Mouse (Mus musculus): ENCODE results near the gene Slc6a5. TPM values are rescaled to one million over a fixed set of nuclear protein-coding genes. Genes with fewer than 3 reads are reported as not detected.

Gene Slc6a5
- polyA plus RNA-seq, 1 experiment from 2014 or later, result 0.05 TPM

DNA sequence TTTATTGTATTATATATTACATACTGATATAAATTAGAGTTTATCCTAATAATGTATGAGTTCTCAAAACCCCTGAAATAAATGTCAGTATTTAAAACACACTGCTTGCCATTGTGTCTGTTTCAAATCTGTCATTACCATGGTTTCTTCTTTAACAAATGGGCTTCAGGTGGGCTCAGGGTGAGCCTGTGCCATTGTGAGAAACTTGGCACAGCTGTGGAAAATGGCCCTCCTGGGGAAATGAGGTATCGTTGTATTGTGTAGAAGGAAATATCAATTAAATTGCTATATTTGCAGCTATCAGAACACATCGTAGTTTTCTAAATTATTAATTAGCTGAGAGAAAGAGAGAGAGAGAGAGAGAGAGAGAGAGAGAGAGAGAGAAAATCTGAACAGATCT, 53.8 kb downstream of the Slc6a5 start:
- H3K36me3 ChIP-seq (ENCODE audit: insufficient read depth, low read length), result no peaks in the 10 kb centered on the region
- 89% methylated on average over 2 of the region's 2 CpGs for WGBS

DNA sequence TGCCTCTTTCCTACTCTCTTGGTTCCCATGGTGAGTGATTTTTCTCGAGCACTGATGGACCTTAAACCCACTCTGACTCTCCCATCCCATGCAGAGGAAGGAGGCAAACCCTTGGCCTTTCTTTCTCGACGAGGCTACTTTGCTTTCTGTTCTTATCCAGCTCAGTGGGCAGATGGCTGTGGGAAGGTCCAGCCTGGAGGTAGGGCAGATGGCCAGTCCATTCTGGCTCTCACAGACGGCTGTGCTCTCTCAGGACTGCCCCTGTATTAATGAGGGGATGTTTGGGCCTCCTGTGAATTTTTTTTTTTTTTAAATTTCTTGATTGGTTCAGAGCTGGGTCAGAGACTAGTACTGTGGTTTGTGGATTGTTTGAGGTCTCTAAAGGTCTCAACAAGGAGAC, 59.6 kb downstream of the Slc6a5 start:
- WGBS, result 35% methylated on average over 4 of the region's 4 CpGs
- H3K9ac ChIP-seq (replicated peaks; ENCODE audit: low read length), result no peak overlapping the region
- no peaks in the 10 kb centered on the region for H3K36me3 ChIP-seq (ENCODE audit: insufficient read depth, low read length)
- no peak for ATAC-seq (ENCODE audit: low FRiP score, low TSS enrichment)
- no peaks in the 10 kb centered on the region for H3K9me3 ChIP-seq (ENCODE audit: low read length)
- no peaks in the 10 kb centered on the region for H3K4me1 ChIP-seq (ENCODE audit: insufficient read depth, low read length)
- H3K27me3 ChIP-seq (ENCODE audit: insufficient read depth, low read length), result peaks cover 18% of the 10 kb centered on the region
- H3K27ac ChIP-seq (ENCODE audit: low read length), result no peak overlapping the region
- no peak overlapping the region for H3K4me3 ChIP-seq (ENCODE audit: low read length)
- no peak overlapping the region for H3K4me2 ChIP-seq (replicated peaks; ENCODE audit: low read depth, low read length)

More for the DNA sequence above, 53.8 kb downstream of the Slc6a5 start:
- Histone ChIP-seq H3K27ac (ENCODE audit: low read length) (no peak overlapping the region), H3K27me3 (ENCODE audit: insufficient read depth, low read length) (no peaks in the 10 kb centered on the region), H3K4me2 (replicated peaks; ENCODE audit: low read depth, low read length) (no peak overlapping the region), H3K9ac (replicated peaks; ENCODE audit: low read length) (no peak overlapping the region), H3K4me1 (ENCODE audit: insufficient read depth, low read length) (no peaks in the 10 kb centered on the region), H3K4me3 (ENCODE audit: low read length) (no peak overlapping the region), H3K9me3 (ENCODE audit: low read length) (no peaks in the 10 kb centered on the region)
- no peak for ATAC-seq (ENCODE audit: low FRiP score, low TSS enrichment)

DNA sequence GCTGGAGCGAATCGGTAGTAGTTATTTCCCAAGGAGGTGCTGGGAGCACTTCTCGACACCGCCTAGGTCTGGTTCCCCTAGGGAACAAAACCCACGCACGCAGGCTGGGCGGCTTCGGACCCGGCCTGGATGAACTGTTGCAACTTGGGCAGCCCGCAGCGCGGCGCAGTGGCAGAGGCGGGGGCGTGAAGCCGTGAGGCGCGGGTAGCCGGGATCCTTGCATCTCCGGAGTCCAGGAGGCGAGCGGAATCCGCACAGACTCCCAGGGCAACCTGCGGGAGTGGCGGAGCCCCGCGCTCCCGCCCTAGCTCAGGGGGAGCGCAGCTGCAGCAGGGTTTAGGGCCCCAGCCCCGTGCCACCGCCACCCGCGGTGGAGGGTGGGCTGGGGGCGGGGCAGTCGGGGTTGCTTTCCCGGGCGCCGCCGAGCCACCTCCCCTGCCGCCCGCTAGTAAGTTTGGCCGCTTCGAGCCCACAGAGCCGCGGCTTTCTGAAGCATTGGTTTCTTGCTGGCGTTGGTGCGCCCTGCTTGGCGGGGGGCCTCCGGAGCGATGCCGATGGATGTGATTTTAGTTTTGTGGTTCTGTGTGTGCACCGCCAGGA, 65.0 kb downstream of the Slc6a5 start, which contains the start of gene Nell1:
Nell1 (plus strand) TSS at position 24 of the 600 bp plus-strand sequence.
- peak within 1 kb of the TSS; percentile 93 for H3K4me2 ChIP-seq (replicated peaks; ENCODE audit: low read depth, low read length)
- H3K27ac ChIP-seq (ENCODE audit: low read length), result no peak within 1 kb of the TSS
- peaks cover 17% of the 10 kb centered on the region; the same call in 1 of the 2 replicates for H3K4me1 ChIP-seq (ENCODE audit: insufficient read depth, low read length)
- under 1% methylated on average over 50 of the region's 52 CpGs for WGBS
- peak within 1 kb of the TSS; percentile 60 for H3K4me3 ChIP-seq (ENCODE audit: low read length)
- H3K9ac ChIP-seq (replicated peaks; ENCODE audit: low read length), result peak within 1 kb of the TSS; percentile 57
- H3K9me3 ChIP-seq (ENCODE audit: low read length), result no peaks in the 10 kb centered on the region
- H3K27me3 ChIP-seq (ENCODE audit: insufficient read depth, low read length), result peaks cover 44% of the 10 kb centered on the region
- H3K36me3 ChIP-seq (ENCODE audit: insufficient read depth, low read length), result no peaks in the 10 kb centered on the region
- ATAC-seq (ENCODE audit: low FRiP score, low TSS enrichment), result peak; percentile 71

DNA sequence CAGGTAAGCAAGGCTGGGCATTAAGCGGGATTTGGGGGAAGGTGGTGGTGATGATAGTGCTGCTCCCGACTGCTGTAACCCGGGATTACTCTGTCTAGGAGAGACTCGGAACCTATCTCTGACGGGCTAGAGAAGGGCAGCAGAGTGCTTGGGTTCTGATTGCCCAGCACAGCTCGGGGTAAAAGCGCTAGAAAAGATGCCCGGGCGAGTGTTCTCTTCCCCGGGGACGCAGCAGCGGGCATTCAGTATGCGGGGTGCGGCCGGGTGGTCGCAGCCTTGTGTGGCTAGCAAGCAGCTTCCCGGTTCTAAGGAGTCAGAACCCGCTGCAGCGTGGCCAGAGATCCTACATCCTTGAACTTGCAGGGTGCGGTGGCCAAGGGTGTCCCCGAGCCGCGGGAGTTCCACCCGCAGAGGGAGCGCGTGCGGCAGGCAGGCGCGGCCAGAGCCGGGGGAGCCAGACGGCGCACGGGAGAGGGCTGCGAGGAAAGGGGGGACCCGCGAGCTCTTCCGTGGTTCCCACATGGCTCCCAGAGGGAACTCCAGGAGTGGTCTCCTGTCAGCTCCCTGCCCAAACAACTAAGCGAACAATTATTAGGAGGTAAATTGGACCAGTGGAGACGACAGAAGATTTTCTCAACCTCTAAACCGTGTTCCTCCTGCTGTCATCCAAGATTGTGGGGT, 65.6 kb downstream of the Slc6a5 start:
- peak overlapping the region; percentile 93 for H3K4me2 ChIP-seq (replicated peaks; ENCODE audit: low read depth, low read length)
- peak overlapping the region; percentile 60 for H3K4me3 ChIP-seq (ENCODE audit: low read length)
- WGBS, result under 1% methylated on average over 40 of the region's 40 CpGs
- no peaks in the 10 kb centered on the region for H3K36me3 ChIP-seq (ENCODE audit: insufficient read depth, low read length)
- no peak overlapping the region for H3K27ac ChIP-seq (ENCODE audit: low read length)
- peak; percentile 66 for ATAC-seq (ENCODE audit: low FRiP score, low TSS enrichment)
- peaks cover 44% of the 10 kb centered on the region for H3K27me3 ChIP-seq (ENCODE audit: insufficient read depth, low read length)
- H3K9me3 ChIP-seq (ENCODE audit: low read length), result no peaks in the 10 kb centered on the region
- peaks cover 17% of the 10 kb centered on the region; the same call in 1 of the 2 replicates for H3K4me1 ChIP-seq (ENCODE audit: insufficient read depth, low read length)
- H3K9ac ChIP-seq (replicated peaks; ENCODE audit: low read length), result peak overlapping the region; percentile 57

DNA sequence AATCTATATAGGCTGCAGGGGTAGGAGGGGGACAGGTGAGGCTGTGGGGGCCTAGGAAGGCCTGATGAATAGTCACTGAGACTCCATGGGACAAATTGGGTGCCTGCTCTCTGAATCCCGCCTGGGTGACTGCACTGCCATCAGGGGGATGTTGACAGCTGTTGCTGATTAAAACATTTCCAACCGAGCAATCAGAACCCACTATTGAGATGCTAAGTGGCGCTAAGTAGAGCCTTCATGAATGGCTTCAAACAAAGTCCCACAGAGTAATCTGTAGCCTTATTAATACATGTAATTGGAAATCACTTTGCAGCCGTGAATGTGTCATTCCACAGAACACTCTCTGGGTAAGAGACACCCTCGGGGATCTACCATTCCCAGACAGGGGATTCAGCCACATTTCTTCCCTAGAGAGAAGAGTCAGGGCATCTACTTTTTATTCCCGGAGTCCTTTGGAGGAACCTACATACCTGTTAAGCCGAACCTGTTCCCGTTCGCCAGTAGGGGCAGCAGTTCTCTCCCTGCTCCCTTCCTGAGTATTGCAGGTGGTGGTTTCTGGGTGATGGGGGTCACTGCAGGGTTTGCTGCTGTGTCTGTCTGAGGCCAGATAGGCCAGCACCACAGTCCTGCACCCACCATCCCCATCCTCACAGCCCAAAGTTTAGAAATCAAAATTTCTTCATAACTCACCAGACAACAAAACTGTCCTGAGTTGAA, 71.7 kb downstream of the Slc6a5 start:
- Histone ChIP-seq H3K9ac (replicated peaks; ENCODE audit: low read length) (no peak overlapping the region), H3K4me1 (ENCODE audit: insufficient read depth, low read length) (peaks cover 1% of the 10 kb centered on the region; the same call in 1 of the 2 replicates), H3K27ac (ENCODE audit: low read length) (no peak overlapping the region), H3K4me2 (replicated peaks; ENCODE audit: low read depth, low read length) (no peak overlapping the region), H3K9me3 (ENCODE audit: low read length) (no peaks in the 10 kb centered on the region), H3K27me3 (ENCODE audit: insufficient read depth, low read length) (peaks cover 4% of the 10 kb centered on the region; the same call in 1 of the 2 replicates), H3K36me3 (ENCODE audit: insufficient read depth, low read length) (no peaks in the 10 kb centered on the region), H3K4me3 (ENCODE audit: low read length) (no peak overlapping the region)
- ATAC-seq (ENCODE audit: low FRiP score, low TSS enrichment), result no peak
- WGBS, result 32% methylated on average over 9 of the region's 9 CpGs

DNA sequence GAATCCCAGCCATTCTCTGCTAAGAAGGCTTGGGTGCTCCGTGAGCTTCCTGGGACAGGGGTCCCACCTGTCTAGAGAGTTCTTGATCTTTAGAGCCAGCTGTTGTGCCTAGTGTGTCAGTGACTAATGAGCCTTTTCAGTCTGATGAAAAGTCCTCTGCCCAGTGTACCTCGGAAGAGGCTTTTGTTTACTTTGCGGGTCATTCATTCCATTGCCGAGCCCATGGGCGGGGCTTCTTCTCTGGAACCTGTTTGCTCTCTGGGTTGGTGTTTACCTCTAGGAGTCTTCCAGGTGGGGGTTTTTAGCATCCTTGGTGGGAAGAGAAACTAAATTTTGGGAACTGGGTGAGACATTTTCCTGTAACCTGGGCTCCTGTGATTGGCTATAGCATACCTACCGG, 74.8 kb downstream of the Slc6a5 start:
- 31% methylated on average over 6 of the region's 6 CpGs for WGBS
- Histone ChIP-seq H3K9me3 (ENCODE audit: low read length) (no peaks in the 10 kb centered on the region), H3K4me3 (ENCODE audit: low read length) (no peak overlapping the region), H3K9ac (replicated peaks; ENCODE audit: low read length) (no peak overlapping the region), H3K27me3 (ENCODE audit: insufficient read depth, low read length) (no peaks in the 10 kb centered on the region), H3K4me2 (replicated peaks; ENCODE audit: low read depth, low read length) (peak overlapping the region; percentile 11), H3K4me1 (ENCODE audit: insufficient read depth, low read length) (no peaks in the 10 kb centered on the region; the same call in 1 of the 2 replicates), H3K27ac (ENCODE audit: low read length) (no peak overlapping the region), H3K36me3 (ENCODE audit: insufficient read depth, low read length) (no peaks in the 10 kb centered on the region)
- peak; percentile 58; the same call in 1 of the 2 replicates for ATAC-seq (ENCODE audit: low FRiP score, low TSS enrichment)

DNA sequence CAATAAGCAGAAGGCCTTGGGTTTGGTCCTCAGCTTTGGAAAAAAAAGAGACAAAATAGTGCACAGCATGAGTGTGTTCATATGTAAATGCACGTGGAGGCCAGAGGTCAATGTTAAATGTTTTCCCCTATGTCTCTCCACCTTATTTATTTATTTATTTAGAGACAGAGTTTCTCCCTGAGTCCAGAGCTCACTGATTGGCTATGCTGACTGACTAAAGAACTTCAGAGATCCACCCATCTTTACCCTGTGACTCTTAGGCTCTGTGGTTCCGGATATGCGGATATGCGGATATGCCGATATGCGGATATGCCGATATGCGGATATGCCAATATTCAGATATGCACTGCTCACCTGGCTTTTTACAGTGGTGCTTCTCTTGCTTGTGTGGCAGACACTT, 76.0 kb downstream of the Slc6a5 start:
- no peak overlapping the region for H3K4me2 ChIP-seq (replicated peaks; ENCODE audit: low read depth, low read length)
- H3K27ac ChIP-seq (ENCODE audit: low read length), result no peak overlapping the region
- no peak overlapping the region for H3K4me3 ChIP-seq (ENCODE audit: low read length)
- no peaks in the 10 kb centered on the region; the same call in 1 of the 2 replicates for H3K4me1 ChIP-seq (ENCODE audit: insufficient read depth, low read length)
- no peaks in the 10 kb centered on the region for H3K9me3 ChIP-seq (ENCODE audit: low read length)
- H3K36me3 ChIP-seq (ENCODE audit: insufficient read depth, low read length), result no peaks in the 10 kb centered on the region
- 92% methylated on average over 8 of the region's 8 CpGs for WGBS
- ATAC-seq (ENCODE audit: low FRiP score, low TSS enrichment), result no peak
- H3K9ac ChIP-seq (replicated peaks; ENCODE audit: low read length), result no peak overlapping the region
- no peaks in the 10 kb centered on the region for H3K27me3 ChIP-seq (ENCODE audit: insufficient read depth, low read length)

DNA sequence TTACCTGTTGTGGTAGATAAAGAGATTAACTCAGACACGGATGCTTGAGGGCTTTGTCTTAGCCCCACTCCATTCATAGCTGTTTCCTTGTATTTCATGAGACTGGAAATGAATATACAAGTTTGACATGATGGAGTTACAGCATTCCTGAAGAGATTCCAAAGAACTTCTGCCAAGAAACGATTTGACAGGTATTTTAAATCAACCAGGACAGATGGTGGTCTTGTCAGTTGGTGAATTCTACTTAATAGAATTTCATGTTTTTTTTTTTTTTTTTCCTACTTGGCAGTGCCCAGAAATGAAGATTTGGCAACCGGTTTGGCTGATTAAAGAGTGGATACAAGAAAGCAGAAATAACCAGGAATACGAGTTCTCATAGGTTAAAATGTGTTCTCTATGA, 89.4 kb downstream of the Slc6a5 start:
- Histone ChIP-seq H3K4me1 (ENCODE audit: insufficient read depth, low read length) (no peaks in the 10 kb centered on the region), H3K9me3 (ENCODE audit: low read length) (no peaks in the 10 kb centered on the region), H3K4me3 (ENCODE audit: low read length) (no peak overlapping the region), H3K27ac (ENCODE audit: low read length) (no peak overlapping the region), H3K9ac (replicated peaks; ENCODE audit: low read length) (no peak overlapping the region), H3K4me2 (replicated peaks; ENCODE audit: low read depth, low read length) (no peak overlapping the region), H3K36me3 (ENCODE audit: insufficient read depth, low read length) (no peaks in the 10 kb centered on the region), H3K27me3 (ENCODE audit: insufficient read depth, low read length) (no peaks in the 10 kb centered on the region)
- whole genome bisulfite sequencing, result 81% methylated on average over 4 of the region's 4 CpGs
- ATAC-seq (ENCODE audit: low FRiP score, low TSS enrichment), result no peak

DNA sequence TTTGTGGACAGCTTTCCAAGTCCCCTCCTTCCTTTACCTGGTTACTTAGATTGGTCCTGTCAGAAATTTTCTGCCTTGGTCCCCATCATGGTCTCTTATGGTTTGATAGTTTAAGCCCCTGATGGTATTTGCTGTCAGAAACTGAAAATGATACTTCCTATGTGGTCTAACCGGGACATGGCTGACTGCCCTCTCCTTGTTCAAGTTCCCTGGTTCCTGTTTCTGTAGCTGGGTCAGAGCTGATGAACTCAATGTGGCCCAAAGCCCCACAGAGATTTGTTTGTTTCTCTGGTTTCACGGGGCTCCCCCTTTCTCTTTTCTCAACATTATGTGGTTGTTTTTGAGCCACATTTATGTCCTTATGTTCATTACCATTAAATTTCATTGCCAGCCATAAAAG, 95.3 kb downstream of the Slc6a5 start:
- WGBS, result 12% methylated on average over 2 of the region's 2 CpGs
- Histone ChIP-seq H3K9me3 (ENCODE audit: low read length) (no peaks in the 10 kb centered on the region), H3K36me3 (ENCODE audit: insufficient read depth, low read length) (no peaks in the 10 kb centered on the region), H3K4me2 (replicated peaks; ENCODE audit: low read depth, low read length) (no peak overlapping the region), H3K4me3 (ENCODE audit: low read length) (no peak overlapping the region), H3K9ac (replicated peaks; ENCODE audit: low read length) (no peak overlapping the region), H3K27ac (ENCODE audit: low read length) (no peak overlapping the region), H3K27me3 (ENCODE audit: insufficient read depth, low read length) (no peaks in the 10 kb centered on the region), H3K4me1 (ENCODE audit: insufficient read depth, low read length) (peaks cover 15% of the 10 kb centered on the region)
- no peak; the same call in 1 of the 2 replicates for ATAC-seq (ENCODE audit: low FRiP score, low TSS enrichment)

Measured in kidney, embryonic 16.5 days (tissue).